Mouse (Mus musculus) gonadal fat pad, adult 2 months (tissue): ENCODE data around the gene H2-DMb1. TPM values are rescaled to one million over a fixed set of nuclear protein-coding genes. Genes with fewer than 3 reads are reported as not detected.
A peak's percentile ranks its signal among the peaks of the same experiment; 100 is the strongest.
"Not testable (repeated sequence)": the region's sequence is repeated elsewhere in the genome, so short reads cannot be mapped to it uniquely, and the experiment has no call there.

ENCODE experiments used
- DNase-seq: peaks from one replicate; pipeline ENCODE4 v3.0.0-alpha.2; 2012; ENCODE audit warnings: low read depth
- polyA plus RNA-seq: library from polyadenylated mRNA; depleted of rRNA; stranded (reverse); fragments of >200 nt; gene quantifications from 2 replicates; pipeline ENCODE4 v1.2.3, GENCODE M21; 2012

Gene H2-DMb1
- polyA plus RNA-seq, 1 experiment = 107 TPM

GRCm38 (mm10) chr17:34144221-34144620 is 8.7 kb upstream of the H2-DMb1 start:
- DNase-seq = not testable (repeated sequence)

GRCm38 (mm10) chr17:34144960-34145371 is 7.9 kb upstream of the H2-DMb1 start:
- no peak for DNase-seq

DNA sequence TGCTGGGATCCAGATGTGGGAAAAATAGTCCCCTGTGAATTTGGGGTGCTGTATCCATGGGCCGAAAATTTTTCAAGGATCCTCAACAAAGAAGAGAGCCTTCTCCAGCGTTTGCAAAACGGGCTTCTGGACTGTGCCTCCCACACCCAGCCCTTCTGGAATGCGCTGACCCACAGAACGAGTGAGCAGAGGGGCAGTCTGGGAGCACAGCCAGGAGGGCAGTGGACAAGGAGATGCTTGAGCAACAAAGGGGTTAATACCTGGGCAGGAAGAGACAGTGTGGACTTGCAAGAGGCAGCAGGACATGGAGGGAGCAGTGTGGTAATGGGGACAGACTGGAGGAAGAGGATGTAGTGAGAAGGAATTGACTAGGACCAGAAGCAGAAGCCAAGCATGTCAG is 2.7 kb downstream of the H2-DMb1 start:
- no peak for DNase-seq

DNA sequence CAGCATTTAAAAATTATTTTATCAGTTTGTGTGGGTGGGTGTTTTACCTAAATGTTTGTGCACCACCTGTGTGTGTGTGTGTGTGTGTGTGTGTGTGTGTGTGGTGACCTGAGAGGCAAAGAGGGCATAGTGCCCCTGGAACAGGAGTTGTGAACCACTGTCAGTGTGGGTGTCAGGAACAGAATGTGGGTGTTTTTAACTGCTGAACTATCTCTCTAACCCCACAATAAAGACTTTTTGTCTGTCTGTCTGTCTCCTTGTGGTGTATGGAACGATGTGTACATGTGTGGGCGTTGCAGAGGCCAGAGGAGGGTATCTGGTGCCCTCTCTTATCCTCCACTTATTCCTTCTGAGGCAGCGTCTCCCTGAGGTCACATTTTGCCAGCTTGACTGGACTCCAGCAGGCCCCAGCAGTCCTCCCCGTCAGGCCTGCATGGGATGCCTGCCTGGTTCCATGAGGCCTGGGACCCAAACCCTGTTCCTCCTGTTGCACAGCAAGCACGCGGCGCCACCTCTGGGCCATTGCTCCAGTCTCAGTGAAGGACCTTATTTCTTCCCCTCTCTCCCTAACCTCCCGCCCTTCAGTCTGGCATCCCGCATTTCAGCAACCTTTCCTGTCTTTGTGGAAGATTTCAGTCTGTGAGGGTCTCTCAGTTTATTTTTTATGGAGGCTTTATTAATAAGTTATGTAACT is 11.5 kb downstream of the H2-DMb1 start:
- no peak for DNase-seq

GRCm38 (mm10) chr17:34165033-34165730 is 12.3 kb downstream of the H2-DMb1 start:
- DNase-seq = no peak

GRCm38 (mm10) chr17:34169279-34169678 is 16.4 kb downstream of the H2-DMb1 start:
- DNase-seq = no peak

DNA sequence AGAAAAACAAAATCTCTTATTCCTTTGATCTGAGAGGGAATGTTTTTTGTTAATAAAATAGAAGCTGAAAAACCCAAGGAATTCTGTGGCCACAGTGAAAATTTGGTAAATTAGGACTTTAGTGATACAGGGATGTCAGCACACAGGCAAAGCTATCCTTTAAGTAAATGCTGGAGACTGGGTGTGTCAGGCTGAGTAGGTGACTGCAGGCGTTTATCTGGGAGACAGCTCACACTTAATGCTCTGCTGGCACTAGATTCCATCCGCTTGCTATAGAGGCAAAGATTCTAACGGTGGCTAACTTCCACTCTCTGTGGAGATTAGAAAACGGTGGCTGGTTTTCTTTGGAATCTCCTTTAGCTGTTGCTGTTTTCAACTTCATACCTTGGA is 17.6 kb downstream of the H2-DMb1 start:
- no peak for DNase-seq

DNA sequence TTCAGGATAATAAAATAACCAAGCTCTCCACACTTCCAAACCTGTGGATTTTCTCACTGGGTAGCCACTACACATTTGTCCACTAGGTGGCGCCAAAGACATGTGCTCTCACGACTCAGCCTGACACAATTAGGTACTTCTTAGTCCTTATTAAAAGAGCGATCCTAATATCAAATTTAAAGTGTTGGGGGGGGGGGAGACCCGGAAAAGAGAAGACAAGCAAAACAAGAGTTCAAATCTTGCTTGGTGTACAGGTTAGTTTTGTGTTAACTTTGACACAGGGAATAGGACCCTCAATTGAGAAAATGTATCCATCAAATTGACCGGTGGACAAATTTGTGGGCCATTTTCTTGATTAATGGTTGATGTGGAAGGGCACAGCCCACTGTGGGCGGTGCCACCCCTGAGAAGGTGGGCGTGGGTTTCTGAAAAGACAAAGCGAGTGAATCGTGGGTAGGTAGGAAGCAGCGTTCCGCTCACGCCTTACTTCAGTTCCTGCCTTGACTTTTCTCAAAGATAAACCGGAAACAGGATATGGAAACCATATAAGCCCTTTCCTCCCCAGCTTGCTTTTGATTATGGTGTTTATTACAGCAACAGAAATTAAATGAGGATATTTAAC is 18.1 kb downstream of the H2-DMb1 start:
- no peak for DNase-seq

GRCm38 (mm10) chr17:34172528-34172927 is 19.7 kb downstream of the H2-DMb1 start:
- DNase-seq = no peak

- DNase-seq = no peak
Observed at GRCm38 (mm10) chr17:34174075-34174474, 21.2 kb downstream of the H2-DMb1 start.

- DNase-seq = no peak
Observed at GRCm38 (mm10) chr17:34177179-34177578, 24.3 kb downstream of the H2-DMb1 start.

GRCm38 (mm10) chr17:34179019-34179418 is 26.1 kb downstream of the H2-DMb1 start:
- DNase-seq = no peak

DNA sequence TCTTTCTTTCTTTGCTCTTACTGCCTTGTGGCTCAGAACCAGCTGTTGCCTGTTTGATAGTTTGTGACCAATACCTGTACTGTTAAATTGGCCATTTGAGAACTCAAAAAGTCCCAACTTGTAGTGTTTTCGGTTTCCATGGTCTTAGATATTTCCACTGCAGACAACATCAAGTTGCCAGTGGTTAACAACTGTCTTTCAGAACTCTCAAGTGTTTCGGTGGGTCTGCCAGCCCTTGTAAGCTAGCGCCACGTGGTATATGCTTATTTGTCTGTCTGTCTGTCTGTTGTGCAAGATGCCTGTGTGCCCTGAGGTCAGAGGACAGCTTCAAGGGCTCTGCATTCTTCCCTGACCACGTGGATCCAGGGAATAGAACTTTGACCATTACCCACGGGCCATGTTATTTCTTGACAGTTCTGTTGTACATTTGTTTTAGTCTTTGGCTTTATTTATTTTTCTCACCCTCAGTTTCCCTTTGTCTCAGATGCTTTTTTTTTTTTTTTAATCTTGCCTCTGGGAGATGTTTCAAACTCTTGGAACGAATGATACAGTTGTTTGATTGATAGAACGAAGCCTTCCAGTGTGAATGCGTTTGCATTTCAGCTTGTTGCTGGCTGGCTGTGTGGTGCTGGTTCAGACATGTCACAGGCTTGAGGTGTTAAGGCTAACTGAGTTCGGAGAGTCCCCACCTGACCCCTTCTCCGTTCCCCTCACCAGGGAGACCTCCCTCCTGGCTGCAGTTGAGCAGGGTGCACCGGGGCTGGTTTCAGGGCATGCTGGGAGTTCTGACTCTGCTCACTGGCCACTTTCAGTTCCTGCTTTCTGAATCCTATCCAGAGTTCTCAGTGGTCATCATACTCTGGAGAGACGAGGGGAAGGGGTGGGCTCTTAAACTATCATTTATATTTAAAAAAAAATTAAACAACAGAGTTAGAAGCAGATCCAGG is 27.3 kb downstream of the H2-DMb1 start:
- DNase-seq = no peak

- no peak for DNase-seq
Observed at GRCm38 (mm10) chr17:34183564-34184219, 30.8 kb downstream of the H2-DMb1 start.

- DNase-seq = no peak
Observed at GRCm38 (mm10) chr17:34185526-34185925, 32.7 kb downstream of the H2-DMb1 start.

DNA sequence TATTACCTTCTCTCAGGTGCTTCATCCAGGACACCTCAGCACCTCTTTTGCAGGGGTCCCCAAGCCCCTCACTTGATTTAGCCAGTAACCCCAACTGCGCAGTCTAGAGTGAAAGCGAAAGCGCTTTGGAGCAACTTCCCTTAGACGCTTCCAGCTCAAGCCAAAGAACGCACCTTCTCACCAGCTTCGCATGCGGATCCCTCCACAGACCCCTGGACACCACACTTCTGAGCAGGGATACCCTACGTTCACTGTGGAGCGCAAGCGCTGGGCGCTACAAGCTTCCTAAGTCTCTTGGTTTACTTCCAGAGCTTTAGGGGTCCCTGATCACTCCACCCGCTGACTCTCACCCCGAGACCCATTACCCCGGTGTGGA is 34.0 kb downstream of the H2-DMb1 start:
- DNase-seq = no peak

DNA sequence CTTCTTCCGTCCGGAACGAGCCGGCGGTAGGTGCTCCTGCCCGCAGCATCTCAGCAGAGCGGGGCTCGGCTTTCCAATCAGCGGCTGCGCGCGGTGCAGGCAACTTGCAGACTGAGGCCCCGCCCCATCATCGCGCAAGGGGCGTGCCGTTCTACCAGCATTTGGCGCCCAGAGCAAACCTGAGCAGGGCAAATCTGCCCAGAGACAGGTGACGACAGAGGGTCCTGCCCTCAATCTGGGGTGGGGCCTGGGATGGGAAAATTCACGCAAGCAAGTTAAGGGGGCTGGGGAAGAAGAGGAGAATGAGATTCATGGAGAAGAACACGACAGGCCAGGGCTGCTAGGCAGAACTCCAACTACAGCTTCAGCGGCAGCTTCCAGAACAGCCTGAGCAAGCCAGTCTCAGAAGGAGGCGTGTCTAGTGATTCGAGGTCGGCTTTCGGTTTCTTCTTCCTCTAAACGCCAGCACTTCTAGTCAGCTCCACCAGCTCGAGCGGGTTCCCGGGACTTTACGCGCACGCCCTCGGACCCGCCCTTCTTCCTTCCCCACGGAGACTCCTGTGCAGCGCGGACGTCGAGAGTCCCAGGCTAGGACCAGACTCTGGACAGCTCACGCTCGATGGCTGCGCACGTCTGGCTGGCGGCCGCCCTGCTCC is 34.5 kb downstream of the H2-DMb1 start, which contains the start of the genes Tap1 and Psmb9:
Gene Tap1 (plus strand): TSS at position 293 of the 656 bp plus-strand sequence.
Gene Psmb9 (minus strand): TSS at position 504 of the 656 bp plus-strand sequence.
- DNase-seq = peak; percentile 64

GRCm38 (mm10) chr17:34188010-34188409 is 35.1 kb downstream of the H2-DMb1 start:
- no peak for DNase-seq

DNA sequence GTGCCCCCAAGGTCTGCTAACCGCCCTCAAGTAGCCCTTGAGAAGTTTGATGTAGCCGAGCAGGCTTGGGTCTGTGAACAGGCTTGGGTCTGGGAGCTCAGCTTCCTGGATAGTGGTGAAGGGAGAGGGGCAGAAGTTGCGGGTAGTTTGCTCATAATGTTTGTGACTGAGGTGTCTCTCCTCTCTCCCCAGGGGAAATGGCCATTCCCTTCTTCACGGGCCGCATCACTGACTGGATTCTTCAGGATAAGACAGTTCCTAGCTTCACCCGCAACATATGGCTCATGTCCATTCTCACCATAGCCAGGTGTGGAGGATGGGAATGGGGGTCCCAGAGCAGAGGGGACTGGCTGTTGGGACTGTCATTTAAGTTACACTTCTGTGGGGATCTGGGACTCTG is 36.1 kb downstream of the H2-DMb1 start:
- DNase-seq = no peak

GRCm38 (mm10) chr17:34192852-34193251 is 40.0 kb downstream of the H2-DMb1 start:
- DNase-seq = no peak

GRCm38 (mm10) chr17:34193468-34193867 is 40.6 kb downstream of the H2-DMb1 start:
- no peak for DNase-seq
